Mouse (Mus musculus) adrenal gland, adult (tissue): ENCODE measurements around the gene Stard3.

Experiments
- DNase-seq, 2 experiments: peaks; one replicate each; pipeline ENCODE4 v3.0.0; 2022 to 2023; ENCODE audit warnings: low spot score in 1 of 2; ENCODE audit not compliant: inconsistent age in 2 of 2

The Stard3 gene

GRCm38 (mm10) chr11:98392645-98393044 lies 34.5 kb downstream of the Stard3 start:
- peak in 1 of 2 experiments; percentile 3 for DNase-seq

GRCm38 (mm10) chr11:98393317-98393716 lies 35.1 kb downstream of the Stard3 start:
- DNase-seq, result peak; percentile 31 to 61

DNA sequence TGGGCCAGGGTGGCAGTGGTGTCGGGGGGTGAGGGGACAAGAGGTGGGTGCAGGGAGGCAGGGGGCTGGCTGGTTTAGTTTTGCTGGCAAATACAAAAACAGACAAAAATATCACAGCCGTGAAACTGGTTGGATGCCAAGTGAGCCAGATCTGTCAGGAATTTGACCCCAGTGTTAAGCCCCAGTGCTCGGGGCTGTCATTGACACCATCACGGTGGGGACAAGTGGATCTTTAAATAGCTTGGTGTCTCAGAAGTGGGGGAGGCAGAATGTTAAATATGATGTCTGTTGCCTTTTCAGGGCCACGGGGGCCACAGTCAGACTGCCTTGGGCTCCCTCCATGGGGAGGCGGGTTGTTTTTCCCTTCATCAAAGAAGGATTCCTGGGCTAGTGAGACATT lies 36.1 kb downstream of the Stard3 start:
- peak in 1 of 2 experiments; percentile 2 for DNase-seq

DNA sequence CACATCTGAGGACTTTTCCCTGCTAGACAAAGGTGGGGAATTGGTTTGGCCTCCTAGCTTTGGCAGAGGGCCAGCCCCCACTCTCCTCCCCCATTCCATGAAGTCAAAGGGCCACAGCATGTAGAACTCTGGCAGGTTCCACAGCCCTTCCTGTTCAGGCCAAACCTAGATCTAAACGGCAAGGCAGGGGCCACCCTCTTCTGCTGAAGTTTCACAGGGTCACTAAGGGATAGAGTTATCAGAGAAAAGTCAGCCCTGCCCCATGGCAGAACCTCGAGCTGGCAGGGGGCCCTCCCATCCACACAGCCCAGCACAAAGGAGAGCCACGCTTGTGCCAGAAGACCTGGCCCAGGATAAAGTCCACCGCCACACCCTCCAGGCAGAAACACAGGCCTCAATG lies 36.9 kb downstream of the Stard3 start:
- peak in 1 of 2 experiments; percentile 3 for DNase-seq

DNA sequence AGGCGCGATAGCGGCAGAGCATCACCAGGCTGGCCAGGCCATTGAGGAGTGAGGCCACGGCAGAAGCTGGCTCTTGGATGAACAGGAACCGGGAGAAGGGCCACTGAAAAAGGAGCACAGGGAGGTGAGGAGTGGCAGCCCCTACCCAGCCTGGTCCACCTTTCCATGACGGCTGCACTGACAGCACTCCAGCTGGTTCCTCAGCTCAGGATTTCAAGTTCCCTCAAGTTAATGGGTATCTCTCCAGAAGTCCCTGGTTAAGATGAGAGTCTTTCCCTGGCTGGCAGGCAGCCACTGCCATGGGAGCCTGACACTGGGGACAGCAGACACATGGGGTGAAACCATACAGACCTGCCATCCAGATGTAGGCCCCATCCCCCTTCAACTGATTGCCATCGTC lies 39.8 kb downstream of the Stard3 start:
- no peak for DNase-seq

DNA sequence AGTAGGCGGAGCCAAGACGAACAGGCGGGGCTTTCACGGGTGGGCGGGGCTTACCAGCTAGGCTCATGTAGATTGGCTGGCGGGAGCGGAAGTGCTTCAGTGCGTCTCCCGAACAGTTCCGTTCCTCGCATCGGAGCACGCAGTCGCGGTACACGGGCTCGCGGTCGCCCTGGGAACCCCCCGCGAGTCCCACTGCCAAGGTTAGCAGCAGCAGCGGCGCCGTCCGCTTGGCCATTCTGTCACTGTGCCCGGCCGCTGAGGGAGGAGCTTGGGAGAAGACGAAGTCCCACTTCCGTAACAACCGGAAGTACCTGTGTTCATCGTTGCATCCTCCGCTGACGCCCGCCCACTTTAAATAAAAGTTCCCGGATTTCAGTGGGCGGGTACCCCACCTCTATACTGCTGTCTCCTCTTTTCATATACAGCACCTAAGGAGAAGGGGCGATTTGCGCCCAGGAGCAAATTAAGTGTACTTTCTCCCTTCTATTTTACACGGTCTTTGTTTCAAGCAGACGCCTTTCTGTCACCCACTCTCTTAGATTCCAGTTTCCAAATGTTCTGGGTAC lies 42.1 kb downstream of the Stard3 start, which contains the start of gene Pgap3:
Gene Pgap3 (minus strand): TSS at position 330 of the 566 bp plus-strand sequence.
- peak; percentile 90 to 97 for DNase-seq

DNA sequence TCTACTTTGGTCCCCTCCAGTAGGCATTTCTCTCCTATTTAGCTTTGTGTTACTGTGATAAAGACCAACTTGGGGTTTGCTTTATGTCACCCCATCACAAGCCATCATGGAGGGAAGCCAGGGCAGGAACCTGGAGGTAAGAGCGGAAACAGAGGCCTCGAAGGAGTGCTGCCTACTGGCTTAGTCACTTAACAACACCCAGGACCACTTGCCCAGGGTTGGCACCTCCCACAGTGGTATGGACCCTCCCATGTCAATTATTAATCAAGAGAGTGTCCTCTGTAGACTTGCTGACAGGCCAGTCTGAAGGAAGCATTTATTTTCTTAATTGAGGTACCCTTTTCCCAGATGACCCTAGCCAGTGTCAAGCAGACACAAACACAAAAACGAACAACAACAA lies 42.6 kb downstream of the Stard3 start:
- no peak for DNase-seq

DNA sequence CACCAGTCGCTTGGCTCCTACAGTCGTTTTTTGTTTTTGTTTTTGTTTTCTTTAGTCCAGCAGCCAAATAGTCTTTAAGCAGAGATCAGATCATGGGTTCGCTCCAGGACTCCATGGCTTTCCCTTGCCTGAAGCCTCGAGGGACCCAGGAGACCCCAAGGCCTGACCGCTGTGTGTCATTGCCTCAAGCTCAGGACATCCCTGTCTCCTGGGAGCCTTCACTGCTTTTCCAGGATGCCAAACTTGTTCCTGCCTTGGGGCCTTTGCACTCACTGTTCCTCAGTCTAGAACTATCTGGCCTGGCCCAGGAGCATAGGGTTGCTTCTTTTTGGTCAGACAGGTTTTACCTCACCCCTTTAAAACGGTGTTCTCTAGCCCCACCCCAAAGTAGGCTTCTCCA lies 48.5 kb downstream of the Stard3 start:
- DNase-seq, result no peak

DNA sequence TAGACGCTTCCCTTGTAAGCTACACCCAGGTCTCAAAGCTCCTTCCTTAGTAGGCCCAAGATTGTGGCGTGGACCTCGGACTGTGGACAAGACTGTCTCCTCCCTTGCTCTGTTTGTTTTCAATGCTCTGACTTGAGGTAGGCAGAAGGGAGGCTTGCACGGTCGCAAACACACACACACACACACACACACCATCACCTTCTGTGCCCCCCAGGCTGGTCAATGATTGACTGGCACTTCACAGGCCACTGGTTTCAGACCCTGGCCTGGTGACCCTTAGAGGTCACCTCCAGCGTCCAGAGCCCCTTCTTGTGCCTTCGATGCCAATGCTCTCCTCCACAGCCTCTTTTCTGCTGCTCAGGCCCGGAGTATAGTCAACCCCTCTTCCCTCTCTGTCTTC lies 50.7 kb downstream of the Stard3 start:
- DNase-seq, result no peak

GRCm38 (mm10) chr11:98409341-98409822 lies 51.2 kb downstream of the Stard3 start:
- no peak for DNase-seq

- peak; percentile 61 to 82 for DNase-seq
These were observed 54.2 kb downstream of the Stard3 start, which contains the start of gene Erbb2 for GRCm38 (mm10) chr11:98412273-98412796. Gene Erbb2 (plus strand): TSS chr11:98412470.

- peak in 1 of 2 experiments; percentile 75 for DNase-seq
These were observed 54.7 kb downstream of the Stard3 start for GRCm38 (mm10) chr11:98412797-98413301.

DNA sequence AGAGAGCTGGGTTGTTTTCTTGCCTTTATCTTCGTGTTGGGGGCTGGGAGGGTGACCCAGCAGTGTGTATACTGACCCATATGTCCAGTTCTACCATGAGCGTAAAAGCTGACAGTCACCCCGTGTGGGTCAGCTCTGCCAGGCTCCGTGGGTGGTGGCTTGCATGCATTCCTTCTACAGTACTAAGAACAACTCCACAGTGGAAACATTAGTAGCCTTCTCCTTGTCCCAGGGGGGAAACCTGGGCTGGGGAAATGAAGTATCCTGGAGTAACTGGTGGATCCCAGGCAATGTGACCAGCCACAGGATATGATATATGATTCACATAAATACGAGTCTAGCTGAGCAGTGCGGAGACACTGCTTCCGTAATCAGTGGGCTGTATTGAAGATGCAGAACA lies 55.6 kb downstream of the Stard3 start:
- DNase-seq, result no peak

DNA sequence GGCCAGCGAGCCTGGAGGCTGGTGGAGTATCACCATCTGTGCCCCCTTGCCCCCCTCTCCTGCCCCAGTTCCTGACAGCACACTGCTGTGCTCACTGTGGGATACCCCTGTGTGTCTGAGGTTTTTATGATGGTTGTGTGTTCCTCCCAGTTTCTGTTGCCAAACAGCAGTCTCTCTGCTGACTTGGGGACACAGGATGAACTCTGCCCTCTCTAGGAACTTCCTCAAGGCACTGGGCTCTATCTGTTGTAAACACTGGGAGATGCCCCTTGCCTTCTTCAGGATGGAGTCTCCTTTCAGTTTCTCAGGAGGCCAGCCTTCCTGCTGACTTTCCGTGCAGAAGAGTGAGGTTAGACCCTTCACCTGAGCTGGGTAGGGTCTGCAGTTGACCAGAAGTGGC lies 56.0 kb downstream of the Stard3 start:
- no peak for DNase-seq

DNA sequence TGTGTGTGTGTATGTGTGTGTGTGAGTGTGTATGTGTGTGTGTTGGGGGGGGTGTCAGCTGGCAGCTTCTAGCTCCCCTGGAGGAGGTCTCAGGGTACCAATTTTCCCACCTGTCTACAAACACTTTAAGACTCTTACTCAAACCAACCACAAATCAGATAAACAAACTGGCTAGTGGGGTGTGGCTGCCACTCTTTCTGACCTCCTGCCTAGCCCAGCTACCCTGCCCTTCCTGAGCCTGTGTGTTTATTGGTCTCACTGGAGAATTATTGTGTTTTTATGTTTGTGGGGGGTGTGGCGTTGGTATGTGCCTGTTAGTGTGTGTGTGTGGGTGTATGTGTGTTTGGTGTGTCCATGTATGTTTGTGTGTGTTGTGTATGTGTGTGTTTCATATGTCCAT lies 58.9 kb downstream of the Stard3 start:
- DNase-seq, result no peak

DNA sequence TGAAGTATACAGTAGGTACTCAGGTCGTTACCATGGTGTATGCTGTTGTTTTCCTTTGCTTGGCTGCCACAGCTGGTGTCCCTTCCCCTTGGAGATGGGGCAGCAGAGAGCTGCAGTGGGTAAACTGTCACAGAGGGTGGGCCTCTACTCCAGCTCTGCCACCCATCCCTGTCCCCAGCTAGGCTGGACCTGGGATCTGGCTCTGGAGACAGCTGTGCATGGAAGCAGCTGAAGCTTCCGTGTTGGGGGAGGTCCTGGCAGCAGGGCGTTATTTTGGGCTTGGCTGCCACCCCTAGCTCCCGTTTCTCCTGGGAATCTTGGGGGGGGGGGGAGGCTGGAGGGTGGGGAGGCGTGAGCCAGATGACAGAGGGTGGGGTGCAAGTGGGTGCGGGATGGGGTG lies 60.1 kb downstream of the Stard3 start:
- DNase-seq, result no peak

GRCm38 (mm10) chr11:98418939-98419547 lies 60.9 kb downstream of the Stard3 start:
- no peak for DNase-seq

DNA sequence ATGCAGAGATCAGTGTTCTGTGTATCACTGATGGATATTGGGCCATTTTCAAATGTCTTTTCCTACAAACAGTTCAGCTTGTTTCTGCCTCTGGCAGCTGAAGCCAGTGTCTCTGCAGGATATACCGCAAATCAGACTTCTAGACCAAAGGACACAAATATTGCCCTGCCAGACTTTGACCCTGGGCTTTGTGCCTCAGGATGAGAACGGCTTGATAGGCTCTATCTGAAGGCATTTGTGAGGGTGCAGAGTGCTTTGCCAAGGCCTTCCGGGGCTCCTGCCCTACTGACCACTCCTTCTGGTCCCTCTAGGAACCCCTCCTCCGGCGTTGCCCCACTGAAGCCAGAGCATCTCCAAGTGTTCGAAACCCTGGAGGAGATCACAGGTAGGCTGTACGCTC lies 68.4 kb downstream of the Stard3 start:
- DNase-seq, result no peak

- DNase-seq, result no peak
These were observed 70.3 kb downstream of the Stard3 start for GRCm38 (mm10) chr11:98428436-98428835.
